ENCODE assay signal across 18 mouse cellular contexts in genomic region chr15:96975125-96975524, GRCm38 (mm10).
DNase-seq lines count a peak whose midpoint lies in the region; ATAC-seq and TF ChIP-seq lines count a peak whose summit lies in the region.
"Had no signal": no experiment of that assay in that cellular context is flagged by ENCODE, and none has a peak within 500 bp of the region (broad histone marks: within the 10 kb centered on the region; RNA-seq: fewer than 3 reads in every experiment).

No protein-coding gene starts in this region.

- ATAC-seq in lung, postnatal 0 days, result peak; percentile 30; the same call in 1 of the 2 replicates
- ATAC-seq in stomach, postnatal 0 days (ENCODE audit: low FRiP score, low TSS enrichment), result no peak
- ATAC-seq: inflammation-experienced regulatory T-cells, adult 6 months had no signal

- no peaks in the 10 kb centered on the region for H3K9me3 ChIP-seq in heart, embryonic 10.5 days
- no peaks in the 10 kb centered on the region for H3K9me3 ChIP-seq in lung, postnatal 0 days (ENCODE audit: low read length)
- no peaks in the 10 kb centered on the region for H3K9me3 ChIP-seq in stomach, postnatal 0 days (ENCODE audit: control insufficient read depth, low read length)

- DNase-seq in heart, embryonic 10.5 days (ENCODE audit: low spot score), result peak; percentile 58
- no peak for DNase-seq in heart, adult 18-20 months
- DNase-seq in lung, postnatal 0 days (ENCODE audit: low spot score), result peak; percentile 54
- no peak for DNase-seq in lung, postnatal 36 days
- peak; percentile 19 for DNase-seq in forelimb bud, embryonic 11.5 days (ENCODE audit: low read depth, low spot score)
- no peak for DNase-seq in stomach, postnatal 0 days (ENCODE audit: low spot score)
- no peak for DNase-seq in urinary bladder, postnatal 14 days (ENCODE audit: low spot score)
- DNase-seq: adrenal gland, adult 8-10 months; cerebellum, adult 2 months; gastrocnemius, postnatal 14 days; kidney, adult 8-10 months; kidney, postnatal 36 days; midbrain, embryonic 14.5 days; right cerebral cortex, postnatal 14 days; thymus, postnatal 36 days had no signal

- H3K4me2 ChIP-seq in lung, postnatal 0 days (replicated peaks; ENCODE audit: low read depth, low read length), result no peak overlapping the region
- H3K4me2 ChIP-seq in stomach, postnatal 0 days (replicated peaks; ENCODE audit: low read depth), result no peak overlapping the region
- H3K4me2 ChIP-seq: heart, embryonic 11.5 days; liver, embryonic 11.5 days had no signal

- no peak overlapping the region for H3K27ac ChIP-seq in heart, embryonic 10.5 days
- no peak overlapping the region for H3K27ac ChIP-seq in lung, postnatal 0 days (ENCODE audit: low read length)
- H3K27ac ChIP-seq in stomach, postnatal 0 days (replicated peaks), result no peak overlapping the region

- H3K9ac ChIP-seq in lung, postnatal 0 days (replicated peaks; ENCODE audit: low read depth), result no peak overlapping the region
- no peak overlapping the region for H3K9ac ChIP-seq in stomach, postnatal 0 days (ENCODE audit: low read length)

- no peak for TF ChIP-seq EP300 in lung, postnatal 0 days (IDR thresholded peaks at IDR 0.05)
- peak; percentile 63 for TF ChIP-seq EP300 in stomach, postnatal 0 days (optimal IDR thresholded peaks at IDR 0.05)

- WGBS in heart, embryonic 10.5 days, result 83% methylated on average over 9 of the region's 9 CpGs
- 41% methylated on average over 9 of the region's 9 CpGs for WGBS in lung, postnatal 0 days
- WGBS in stomach, postnatal 0 days, result 48% methylated on average over 9 of the region's 9 CpGs

- H3K27me3 ChIP-seq in heart, embryonic 10.5 days (ENCODE audit: insufficient read depth, poor library complexity, severe bottlenecking), result no peaks in the 10 kb centered on the region
- H3K27me3 ChIP-seq in lung, postnatal 0 days (replicated peaks; ENCODE audit: insufficient read depth, low read length), result no peaks in the 10 kb centered on the region
- H3K27me3 ChIP-seq in stomach, postnatal 0 days (ENCODE audit: control insufficient read depth, insufficient read depth, low read length), result no peaks in the 10 kb centered on the region

- no peak overlapping the region for H3K4me3 ChIP-seq in heart, embryonic 10.5 days
- no peak overlapping the region for H3K4me3 ChIP-seq in lung, postnatal 0 days (ENCODE audit: low read depth, low read length)
- no peak overlapping the region for H3K4me3 ChIP-seq in stomach, postnatal 0 days (ENCODE audit: low read depth, low read length)

- H3K4me1 ChIP-seq in heart, embryonic 10.5 days, result peaks cover 15% of the 10 kb centered on the region
- no peaks in the 10 kb centered on the region for H3K4me1 ChIP-seq in lung, postnatal 0 days (ENCODE audit: insufficient read depth, low read depth, low read length)
- H3K4me1 ChIP-seq in stomach, postnatal 0 days (replicated peaks; ENCODE audit: control insufficient read depth, insufficient read depth), result no peaks in the 10 kb centered on the region

- no peak for TF ChIP-seq CTCF in lung, postnatal 0 days (IDR thresholded peaks at IDR 0.05)
- no peak for TF ChIP-seq CTCF in stomach, postnatal 0 days (IDR thresholded peaks at IDR 0.05; ENCODE audit: low read depth)

- no peaks in the 10 kb centered on the region for H3K36me3 ChIP-seq in heart, embryonic 10.5 days
- no peaks in the 10 kb centered on the region for H3K36me3 ChIP-seq in lung, postnatal 0 days (ENCODE audit: insufficient read depth, low read length)
- no peaks in the 10 kb centered on the region for H3K36me3 ChIP-seq in stomach, postnatal 0 days (ENCODE audit: control insufficient read depth, insufficient read depth, low read length)

Comparison
In these comparisons a context has a peak if more than half of its experiments do, and no peak if none do; other contexts are left out.
1. DNase-seq: peak in heart, embryonic 10.5 days (single experiment), lung, postnatal 0 days (single experiment) and forelimb bud, embryonic 11.5 days (single experiment); none in heart, adult 18-20 months (0 of 2), lung, postnatal 36 days (single experiment), stomach, postnatal 0 days (single experiment) and urinary bladder, postnatal 14 days (single experiment).